Mouse (Mus musculus) kidney, adult 2 months (tissue): ENCODE results near the gene Pip4k2b. TPM values are rescaled to one million over a fixed set of nuclear protein-coding genes. Genes with fewer than 3 reads are reported as not detected.

Source experiments
- DNase-seq: peaks from one replicate; pipeline ENCODE4 v3.0.0; 2021
- H3K27ac ChIP-seq: fragments of 200-500 bp; 2 replicates; pipeline ENCODE4 v1.5.1; 2012; ENCODE audit warnings: low read depth, low read length, control low read depth, inconsistent platforms; ENCODE audit not compliant: insufficient read depth
- H3K27me3 ChIP-seq: fragments of 200-500 bp; replicated peaks from 2 replicates; pipeline ENCODE4 v1.6.1; 2012; ENCODE audit warnings: mild to moderate bottlenecking, moderate library complexity, low read length, inconsistent platforms; ENCODE audit not compliant: control insufficient read depth, insufficient read depth
- H3K36me3 ChIP-seq: fragments of 200-500 bp; 2 replicates; pipeline ENCODE4 v1.6.1; 2012; ENCODE audit warnings: mild to moderate bottlenecking, moderate library complexity, low read length, inconsistent platforms; ENCODE audit not compliant: control insufficient read depth, insufficient read depth
- H3K4me1 ChIP-seq: fragments of 200-500 bp; 2 replicates; pipeline ENCODE4 v1.6.1; 2011; ENCODE audit warnings: low read length; ENCODE audit not compliant: control insufficient read depth, insufficient read depth
- H3K4me3 ChIP-seq: fragments of 200-500 bp; 2 replicates; pipeline ENCODE4 v1.5.1; 2011; ENCODE audit warnings: mild to moderate bottlenecking, low read depth, low read length, control low read depth; ENCODE audit not compliant: insufficient read depth
- CTCF ChIP-seq: fragments of 200-500 bp; conservative IDR thresholded peaks from 2 replicates; pipeline ENCODE4 v1.5.1; 2011; ENCODE audit warnings: low read depth, mild to moderate bottlenecking, control low read depth, low read length, moderate library complexity, mixed read lengths; ENCODE audit not compliant: insufficient read depth, insufficient read length
- POLR2A ChIP-seq: fragments of 200-500 bp; IDR thresholded peaks from one replicate; pipeline ENCODE4 v1.6.1; 2011; ENCODE audit warnings: low read depth, low read length, control low read depth
- WGBS: fragments of 180-500 bp; shearing (Covaris S2); methylation state at CpG from one replicate; pipeline ENCODE4 v1.1.7; 2018; 5-methylcytosine and 5-hydroxymethylcytosine counted together
- polyA plus RNA-seq: library from polyadenylated mRNA; depleted of rRNA; stranded (reverse); fragments of >200 nt; gene quantifications from 2 replicates; pipeline ENCODE4 v1.2.3, GENCODE M21; 2012

The Pip4k2b gene
- polyA plus RNA-seq, 1 experiment = 10.6 TPM

DNA sequence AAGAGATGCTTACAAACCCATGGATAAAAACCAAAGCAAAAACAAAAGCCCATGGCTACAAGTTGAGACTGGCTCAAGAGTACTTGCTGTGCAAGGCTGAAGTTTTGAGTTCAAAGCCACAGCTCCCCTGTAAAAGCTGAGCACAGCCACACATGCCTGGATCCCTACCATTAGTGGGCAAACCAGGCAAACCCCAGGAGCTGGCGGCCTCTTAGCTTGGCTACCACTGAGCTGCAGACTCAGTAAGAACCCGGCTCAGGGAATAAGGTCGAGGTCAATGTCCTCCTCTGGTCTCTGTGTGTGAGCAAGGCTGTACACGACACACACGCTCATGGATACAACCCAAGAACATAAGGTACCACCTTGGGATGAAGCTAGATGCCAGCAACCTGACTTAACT is 4.0 kb upstream of the Pip4k2b start:
- peaks cover 2% of the 10 kb centered on the region; the same call in 1 of the 2 replicates for H3K36me3 ChIP-seq
- no peaks in the 10 kb centered on the region for H3K27me3 ChIP-seq
- 67% methylated on average over 5 of the region's 5 CpGs for WGBS
- TF ChIP-seq POLR2A = no peak
- TF ChIP-seq CTCF = no peak
- H3K4me1 ChIP-seq = peaks cover 4% of the 10 kb centered on the region; the same call in 1 of the 2 replicates
- no peak overlapping the region for H3K4me3 ChIP-seq
- no peak overlapping the region for H3K27ac ChIP-seq
- no peak for DNase-seq

DNA sequence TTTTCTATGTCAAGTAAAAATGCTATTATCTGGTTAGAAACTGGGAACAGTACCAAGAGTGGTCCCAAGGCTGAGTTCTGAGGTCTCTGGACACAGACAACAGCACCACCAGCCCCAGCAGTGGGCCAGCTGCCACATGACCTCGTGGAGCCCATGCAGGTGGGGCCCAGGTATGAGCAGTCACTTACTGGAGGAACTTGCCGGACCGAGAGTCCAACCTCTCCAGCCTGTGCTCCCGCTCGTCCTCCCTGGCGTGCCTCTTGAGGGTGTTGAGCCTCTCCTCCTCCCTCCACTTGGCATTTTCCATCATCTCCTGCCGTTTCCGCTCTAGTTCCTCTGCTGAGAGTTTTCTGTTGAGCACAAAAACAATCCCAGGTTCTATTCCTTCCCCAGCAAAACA is 3.3 kb upstream of the Pip4k2b start:
- WGBS = 84% methylated on average over 8 of the region's 8 CpGs
- Histone ChIP-seq H3K4me3 (no peak overlapping the region), H3K4me1 (peaks cover 10% of the 10 kb centered on the region; the same call in 1 of the 2 replicates), H3K27ac (no peak overlapping the region), H3K36me3 (peaks cover 2% of the 10 kb centered on the region; the same call in 1 of the 2 replicates), H3K27me3 (no peaks in the 10 kb centered on the region)
- no peak for TF ChIP-seq CTCF
- no peak for TF ChIP-seq POLR2A
- DNase-seq = no peak

DNA sequence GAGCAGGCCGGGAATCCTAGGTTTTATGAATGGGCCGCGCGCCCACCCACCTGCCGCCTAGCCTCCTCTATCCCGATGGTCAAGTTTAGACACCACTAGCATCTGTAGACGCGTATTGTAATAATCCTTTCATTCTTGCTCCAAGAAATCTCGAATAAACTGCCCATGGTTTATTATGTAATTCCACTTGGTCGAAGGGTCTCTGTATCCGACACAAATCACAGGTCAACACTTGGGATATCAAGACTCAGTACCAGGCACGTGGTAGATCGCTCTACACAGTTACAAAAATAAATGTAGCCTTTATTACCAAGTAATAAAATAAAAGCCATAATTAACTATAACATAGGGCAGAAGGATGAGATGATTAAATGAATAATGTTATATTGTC is 822 bp upstream of the Pip4k2b start:
- Histone ChIP-seq H3K27ac (no peak overlapping the region), H3K27me3 (no peaks in the 10 kb centered on the region), H3K4me1 (peaks cover 10% of the 10 kb centered on the region), H3K36me3 (peaks cover 2% of the 10 kb centered on the region; the same call in 1 of the 2 replicates), H3K4me3 (peak overlapping the region; percentile 35; the same call in 1 of the 2 replicates)
- WGBS = 7% methylated on average over 13 of the region's 13 CpGs
- no peak for DNase-seq
- TF ChIP-seq CTCF = no peak
- TF ChIP-seq POLR2A = no peak

DNA sequence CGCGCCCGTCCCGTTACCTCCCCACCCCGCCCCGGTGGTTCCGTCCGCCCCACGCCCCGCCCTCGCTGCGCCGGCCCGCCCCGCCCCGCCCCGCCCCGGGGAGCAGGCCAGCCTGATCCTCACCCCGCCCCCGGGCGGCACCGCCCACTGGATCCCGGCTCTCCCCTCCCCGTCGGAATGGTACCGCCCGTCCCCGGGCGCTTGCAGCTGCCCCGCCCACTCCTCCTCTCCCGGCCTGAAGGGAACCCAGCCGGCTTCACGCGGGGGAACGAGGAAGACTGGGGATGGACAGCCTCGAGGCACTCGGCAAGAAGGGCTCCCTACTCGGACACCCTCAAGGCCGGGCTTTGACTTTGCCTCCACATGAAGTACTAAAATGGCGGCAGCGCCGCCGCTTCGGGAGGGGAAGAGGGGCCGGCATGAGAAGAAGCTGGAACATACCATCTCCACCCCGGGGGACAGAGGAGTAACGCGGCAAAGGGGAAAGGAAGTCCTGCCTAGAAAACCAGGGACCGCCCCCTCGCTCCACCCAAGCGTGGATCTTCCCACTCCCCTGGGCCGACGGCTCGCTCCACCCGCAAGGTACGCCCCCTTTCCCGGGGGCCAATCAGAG is 320 bp upstream of the Pip4k2b start:
- peak overlapping the region; percentile 90 for H3K4me3 ChIP-seq
- TF ChIP-seq POLR2A (no peak), CTCF (no peak)
- H3K27ac ChIP-seq = peak overlapping the region; percentile 100
- peak; percentile 99 for DNase-seq
- H3K4me1 ChIP-seq = peaks cover 14% of the 10 kb centered on the region
- WGBS = 1% methylated on average over 57 of the region's 57 CpGs
- H3K27me3 ChIP-seq = no peaks in the 10 kb centered on the region
- peaks cover 2% of the 10 kb centered on the region; the same call in 1 of the 2 replicates for H3K36me3 ChIP-seq

DNA sequence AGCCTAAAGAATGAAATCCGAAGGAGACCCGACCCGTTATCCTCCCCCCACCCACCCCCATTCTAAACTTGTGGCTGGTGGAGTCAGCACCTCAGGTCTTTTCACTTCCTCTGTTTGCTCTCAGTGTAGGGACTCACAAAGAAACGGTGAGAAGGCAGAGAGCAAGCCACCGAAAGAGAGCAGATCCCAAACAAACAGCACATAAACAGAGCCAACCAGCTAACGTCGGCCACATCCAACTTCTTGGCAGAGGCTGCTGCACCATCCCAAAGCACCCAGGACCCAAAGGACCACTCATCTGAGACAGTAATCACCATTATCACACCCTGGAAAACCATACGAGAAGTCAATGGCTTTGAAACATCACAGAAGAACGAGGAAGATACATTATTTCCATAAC is 1.1 kb downstream of the Pip4k2b start:
- no peak overlapping the region for H3K27ac ChIP-seq
- H3K4me1 ChIP-seq = peaks cover 14% of the 10 kb centered on the region
- no peak for DNase-seq
- peak overlapping the region; percentile 58 for H3K4me3 ChIP-seq
- no peaks in the 10 kb centered on the region for H3K36me3 ChIP-seq
- H3K27me3 ChIP-seq = no peaks in the 10 kb centered on the region
- 22% methylated on average over 9 of the region's 9 CpGs for WGBS
- TF ChIP-seq CTCF (no peak), POLR2A (no peak)

DNA sequence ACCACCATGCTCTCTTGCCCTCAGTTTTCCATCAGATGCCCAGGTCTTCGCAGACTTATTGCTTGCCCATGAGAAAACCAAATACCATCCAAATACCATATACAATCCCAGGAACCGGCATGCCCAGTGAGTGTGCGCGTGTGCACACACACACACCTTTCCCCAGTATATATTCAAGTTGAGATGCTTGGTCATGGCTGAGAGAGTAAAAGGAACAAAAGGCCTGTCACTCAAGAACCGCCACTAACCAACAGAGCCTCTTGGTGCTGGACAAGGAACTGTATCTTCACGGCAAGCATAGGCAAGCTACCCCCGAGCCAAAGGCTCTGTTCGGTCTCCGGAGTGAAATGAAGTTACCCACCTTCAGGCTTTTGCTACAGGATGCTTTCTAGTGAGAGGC is 1.9 kb downstream of the Pip4k2b start:
- WGBS = 74% methylated on average over 9 of the region's 9 CpGs
- no peak for DNase-seq
- no peak for TF ChIP-seq POLR2A
- TF ChIP-seq CTCF = no peak
- Histone ChIP-seq H3K27me3 (no peaks in the 10 kb centered on the region), H3K27ac (no peak overlapping the region), H3K4me1 (peaks cover 14% of the 10 kb centered on the region), H3K36me3 (no peaks in the 10 kb centered on the region), H3K4me3 (no peak overlapping the region)

DNA sequence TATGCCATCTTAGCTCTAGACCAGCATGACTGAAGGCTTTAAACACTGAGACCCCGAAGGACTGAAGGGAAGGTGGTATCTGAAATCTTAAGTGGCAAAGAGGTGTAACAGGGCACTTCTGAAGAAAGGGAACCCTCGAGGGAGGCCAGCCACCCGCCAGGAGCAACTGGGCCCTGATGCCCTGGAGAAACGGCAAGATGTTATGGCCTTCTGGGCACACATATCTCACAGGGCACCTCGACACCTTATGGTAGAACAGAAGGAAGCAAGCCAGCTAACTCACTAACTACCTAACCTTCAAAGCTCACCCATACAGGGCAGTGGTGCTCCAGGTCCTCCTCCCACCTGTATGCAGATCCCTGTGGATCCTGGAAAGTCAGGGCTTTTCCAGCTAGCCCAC is 2.3 kb downstream of the Pip4k2b start:
- Histone ChIP-seq H3K36me3 (no peaks in the 10 kb centered on the region), H3K4me3 (no peak overlapping the region), H3K27ac (no peak overlapping the region), H3K27me3 (no peaks in the 10 kb centered on the region), H3K4me1 (peaks cover 14% of the 10 kb centered on the region)
- TF ChIP-seq CTCF (no peak), POLR2A (no peak)
- DNase-seq = no peak
- WGBS = 88% methylated on average over 5 of the region's 5 CpGs

DNA sequence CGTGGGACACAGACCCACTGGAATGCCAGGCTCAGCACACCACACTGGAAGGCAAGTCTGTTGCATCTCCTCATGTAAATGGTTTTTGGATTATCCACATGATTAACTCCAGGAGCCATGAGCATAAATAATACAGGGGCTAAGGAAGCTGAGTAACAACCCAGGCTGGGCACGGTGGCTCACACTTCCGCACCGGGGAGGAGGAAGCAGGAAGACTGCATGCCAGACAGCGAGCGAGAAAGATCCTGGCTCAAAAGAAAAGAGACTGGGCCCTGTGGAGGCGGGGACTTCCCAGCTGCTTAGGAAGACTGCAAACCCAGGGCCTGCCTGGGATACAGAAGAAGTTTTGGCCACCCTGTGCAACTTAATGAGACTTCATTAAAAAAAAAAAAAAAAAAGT is 4.3 kb downstream of the Pip4k2b start:
- peak; percentile 66 for DNase-seq
- Histone ChIP-seq H3K27ac (peak overlapping the region; percentile 15; the same call in 1 of the 2 replicates), H3K36me3 (no peaks in the 10 kb centered on the region), H3K4me1 (peaks cover 14% of the 10 kb centered on the region), H3K4me3 (no peak overlapping the region), H3K27me3 (no peaks in the 10 kb centered on the region)
- 21% methylated on average over 7 of the region's 7 CpGs for WGBS
- no peak for TF ChIP-seq CTCF
- no peak for TF ChIP-seq POLR2A
